Mouse (Mus musculus): ENCODE measurements around the gene Dctn3.
"Not testable (repeated sequence)": the region's sequence is repeated elsewhere in the genome, so short reads cannot be mapped to it uniquely, and the experiment has no call there.

The Dctn3 gene

DNA sequence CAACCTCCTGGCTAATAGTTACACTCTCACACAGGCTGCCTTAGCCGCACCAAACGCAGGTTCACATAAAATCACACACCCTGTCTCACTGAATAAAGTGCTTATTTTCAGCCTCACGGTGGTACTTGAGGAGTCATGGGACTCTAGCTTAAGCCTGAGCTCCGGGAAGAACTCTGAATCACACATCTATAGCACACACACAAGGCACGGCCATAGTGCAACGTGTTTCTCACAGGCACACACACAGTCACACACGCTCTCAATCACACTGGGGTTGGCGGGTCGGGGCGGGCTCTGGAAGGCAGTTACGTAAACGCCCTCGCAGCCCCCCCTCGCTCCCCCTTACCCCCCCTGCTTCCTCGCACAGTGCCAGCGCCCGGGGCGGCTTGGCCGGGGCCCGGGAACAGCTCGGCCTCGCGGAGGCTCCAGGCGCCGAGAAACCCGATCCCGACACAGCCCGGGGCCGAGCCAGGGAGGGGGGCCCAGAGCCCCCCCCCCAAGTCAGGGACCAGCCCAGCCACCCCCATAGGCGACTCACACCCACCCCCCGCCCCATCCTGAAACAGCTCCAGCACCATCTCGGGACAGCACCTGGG, 24.5 kb downstream of the Dctn3 start:
- DNase-seq (ENCODE audit: low spot score), result not testable (repeated sequence)

DNA sequence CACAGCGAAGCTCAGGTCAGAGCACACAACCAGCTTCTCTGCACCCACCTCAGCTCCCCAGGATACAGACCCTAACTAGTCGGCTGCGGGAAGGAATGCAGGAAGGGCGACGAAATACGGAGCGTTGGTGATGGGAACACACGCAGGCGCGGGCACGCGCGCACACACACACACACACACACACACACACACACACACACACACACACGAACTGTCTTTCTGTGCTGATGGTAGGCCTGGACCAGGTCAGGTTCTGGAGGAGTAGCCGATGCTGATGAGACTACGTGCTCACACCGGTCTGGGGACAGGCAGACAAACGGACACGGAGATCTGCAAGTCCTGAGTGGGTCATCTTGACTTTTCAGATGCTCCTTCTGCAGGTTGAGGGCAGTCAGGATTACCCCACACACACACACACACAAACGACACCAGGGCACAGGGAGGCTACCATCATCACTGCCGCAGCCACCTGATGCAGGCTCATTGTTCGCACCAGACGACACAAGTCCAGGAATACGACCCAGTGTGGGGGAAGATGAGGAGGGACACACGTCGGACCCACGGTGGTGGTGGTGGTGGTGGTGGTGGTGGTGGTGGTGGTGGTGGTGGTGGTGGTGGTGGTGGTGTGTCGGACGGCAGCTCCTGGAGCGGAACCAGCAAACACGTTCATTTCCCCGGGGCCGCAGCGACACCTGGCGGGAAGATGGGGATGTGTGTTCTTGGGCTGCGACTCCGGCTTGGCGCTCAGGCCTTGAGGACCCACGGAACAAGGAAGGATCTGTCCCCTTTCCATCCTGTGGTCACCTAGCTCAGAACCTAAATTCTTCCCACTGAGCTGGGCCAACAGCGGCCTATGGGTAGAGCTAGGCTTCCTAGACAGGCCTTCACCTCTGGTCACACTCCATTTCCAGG, 25.8 kb downstream of the Dctn3 start, which contains the start of gene Cntfr:
Gene Cntfr (minus strand): TSS at position 160 of the 912 bp plus-strand sequence.
- peak; percentile 81 for DNase-seq (ENCODE audit: low spot score)

DNA sequence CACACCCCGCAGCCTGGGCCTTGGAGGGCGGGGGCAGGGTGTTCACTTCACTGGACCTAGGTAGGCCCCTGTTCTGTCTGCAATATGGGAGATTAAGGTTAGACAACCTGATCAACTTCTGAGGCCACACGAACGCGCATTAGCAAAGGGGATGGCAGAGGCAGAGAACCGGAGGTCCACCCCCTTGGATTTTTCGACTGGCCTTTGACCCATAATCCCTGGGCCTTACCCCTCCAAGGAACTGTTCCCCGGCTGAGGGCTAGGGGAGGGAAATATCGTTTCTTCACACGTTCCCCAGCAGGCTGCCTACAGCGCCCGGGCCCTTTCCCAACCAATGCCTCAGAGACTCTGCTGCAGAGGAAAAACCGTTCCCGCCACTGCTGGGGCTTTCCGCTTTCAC, 26.5 kb downstream of the Dctn3 start:
- DNase-seq (ENCODE audit: low spot score), result peak; percentile 39

DNA sequence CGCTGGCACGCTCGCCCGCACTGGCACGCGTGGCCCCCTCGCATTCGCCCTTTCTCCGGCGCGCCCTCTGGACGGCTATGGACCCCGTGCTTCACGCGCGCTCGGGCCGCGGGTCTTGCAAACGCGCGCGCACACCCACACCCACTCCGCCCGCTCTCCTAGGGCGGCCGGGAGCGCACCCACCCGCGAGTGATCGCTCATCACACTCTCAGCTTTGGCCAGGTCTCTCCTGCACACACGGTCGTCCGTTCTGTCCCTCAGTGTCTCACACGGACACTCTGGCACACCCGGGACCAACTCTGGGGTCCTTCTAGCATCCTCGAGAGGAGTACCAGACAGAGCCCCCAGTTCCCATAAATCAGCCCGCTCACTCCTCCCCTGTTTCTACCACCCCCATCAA, 27.2 kb downstream of the Dctn3 start:
- not testable (repeated sequence) for DNase-seq (ENCODE audit: low spot score)

DNA sequence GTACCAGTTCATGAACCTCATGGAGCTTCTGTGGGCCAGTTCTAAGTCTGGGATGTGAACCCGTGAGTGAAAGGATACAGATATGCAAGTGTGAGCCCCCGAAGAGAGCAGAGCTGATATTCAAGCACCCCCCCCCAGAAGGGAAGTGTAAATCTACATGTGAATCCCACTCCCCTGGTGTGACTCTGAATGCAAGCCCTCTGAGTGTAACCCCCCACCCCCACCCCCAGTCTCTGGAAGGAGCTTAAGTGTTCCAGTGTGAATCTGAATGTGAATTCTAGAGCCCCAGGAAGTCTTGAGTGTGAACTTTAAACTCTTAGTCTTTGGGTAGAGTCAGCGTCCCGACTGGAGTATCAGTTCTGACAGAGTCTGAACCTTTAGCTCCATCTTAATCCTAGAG, 29.5 kb downstream of the Dctn3 start:
- not testable (repeated sequence) for DNase-seq (ENCODE audit: low spot score)

DNA sequence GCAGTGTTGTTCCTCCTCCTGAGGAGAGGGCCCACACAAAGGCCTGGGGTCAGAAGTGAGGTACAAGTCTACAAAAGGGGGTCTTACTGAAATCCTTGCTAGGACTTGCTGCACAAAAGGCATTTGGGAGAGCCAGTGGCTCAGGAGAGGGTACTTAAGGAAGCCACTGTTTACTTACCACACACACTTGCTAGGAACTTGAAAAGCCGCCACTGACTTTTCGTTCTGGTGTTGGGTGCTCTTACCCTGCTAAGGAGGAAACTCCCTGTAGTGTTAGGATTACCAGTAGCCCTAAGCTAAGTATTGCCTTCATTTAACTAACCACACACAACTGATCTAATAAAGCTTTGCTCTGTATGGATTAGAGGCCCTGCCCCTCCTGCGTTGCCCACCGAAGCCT, 33.0 kb downstream of the Dctn3 start:
- DNase-seq (ENCODE audit: low spot score), result not testable (repeated sequence)

DNA sequence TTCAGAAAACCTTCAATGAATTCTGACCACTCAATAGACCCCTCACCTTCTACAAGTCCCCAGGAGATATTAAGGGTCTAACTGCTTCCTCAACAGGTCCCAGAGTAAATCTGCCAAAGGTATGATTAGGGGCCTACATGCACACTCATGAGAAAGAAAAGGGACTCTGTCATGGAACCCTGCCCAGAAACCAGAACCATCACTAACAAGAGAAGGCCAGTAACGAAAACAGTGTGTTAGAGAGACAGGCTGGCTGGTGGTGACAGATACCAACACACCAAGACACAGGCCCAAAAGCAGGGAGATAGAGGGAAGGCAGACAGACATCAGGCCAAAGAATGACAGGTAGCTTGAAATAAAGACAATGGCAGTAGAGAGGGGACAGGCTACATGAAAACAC, 34.4 kb downstream of the Dctn3 start:
- not testable (repeated sequence) for DNase-seq (ENCODE audit: low spot score)

DNA sequence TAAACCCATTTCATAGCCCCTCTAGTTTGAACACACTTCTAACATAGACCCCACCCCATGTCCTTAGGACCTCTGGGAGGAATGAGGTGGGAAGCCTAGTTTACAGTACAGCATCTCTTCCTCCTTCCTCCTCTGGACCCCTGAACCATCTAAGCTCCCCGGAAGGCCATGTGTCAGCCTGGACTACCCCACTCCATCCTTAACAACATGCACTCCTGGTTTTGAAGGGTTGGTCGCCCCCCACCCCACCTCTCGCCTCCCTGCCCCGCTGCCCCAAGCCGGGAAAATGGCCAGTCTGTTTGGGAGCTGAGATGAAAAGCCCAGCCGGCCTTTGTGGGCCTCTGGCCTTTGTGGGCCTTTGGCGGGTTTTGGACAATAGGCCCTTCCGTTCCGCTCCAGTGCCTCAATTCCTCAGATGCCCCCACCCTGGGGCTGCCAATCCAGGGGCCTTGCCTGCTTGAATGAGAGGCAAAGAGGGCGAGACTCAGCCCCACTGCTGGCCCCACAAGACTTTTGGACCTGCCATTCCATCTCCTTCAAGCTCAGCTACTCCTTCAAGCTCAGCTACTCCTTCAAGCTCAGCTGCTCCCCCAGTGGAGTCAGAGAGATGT, 37.0 kb downstream of the Dctn3 start:
- DNase-seq (ENCODE audit: low spot score), result peak; percentile 73

DNA sequence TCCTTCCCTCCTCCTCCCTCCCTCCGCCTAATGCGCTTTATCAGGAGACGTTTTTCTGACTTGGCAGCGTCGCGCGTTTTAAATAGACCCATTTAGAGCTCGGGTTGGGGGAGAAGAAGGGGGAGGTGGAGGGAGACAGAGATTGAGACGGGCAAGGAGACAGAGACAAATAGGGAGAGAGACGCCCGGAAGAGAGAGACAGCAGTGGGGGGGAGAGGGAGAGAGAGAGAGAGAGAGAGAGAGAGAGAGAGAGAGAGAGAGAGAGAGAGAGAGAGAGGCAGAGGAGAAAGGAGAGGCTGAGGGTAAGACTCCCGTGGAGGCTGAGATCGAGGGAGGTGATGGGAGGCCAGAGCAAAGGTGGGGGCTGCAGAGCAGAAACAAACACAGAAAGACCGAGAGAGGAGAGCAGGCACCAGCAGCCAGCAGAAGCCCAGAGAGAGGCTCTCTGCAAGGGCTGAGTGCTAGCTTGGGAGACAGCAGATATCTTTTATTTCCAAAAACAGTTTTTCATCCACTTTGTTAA, 38.0 kb downstream of the Dctn3 start:
- not testable (repeated sequence) for DNase-seq (ENCODE audit: low spot score)

DNA sequence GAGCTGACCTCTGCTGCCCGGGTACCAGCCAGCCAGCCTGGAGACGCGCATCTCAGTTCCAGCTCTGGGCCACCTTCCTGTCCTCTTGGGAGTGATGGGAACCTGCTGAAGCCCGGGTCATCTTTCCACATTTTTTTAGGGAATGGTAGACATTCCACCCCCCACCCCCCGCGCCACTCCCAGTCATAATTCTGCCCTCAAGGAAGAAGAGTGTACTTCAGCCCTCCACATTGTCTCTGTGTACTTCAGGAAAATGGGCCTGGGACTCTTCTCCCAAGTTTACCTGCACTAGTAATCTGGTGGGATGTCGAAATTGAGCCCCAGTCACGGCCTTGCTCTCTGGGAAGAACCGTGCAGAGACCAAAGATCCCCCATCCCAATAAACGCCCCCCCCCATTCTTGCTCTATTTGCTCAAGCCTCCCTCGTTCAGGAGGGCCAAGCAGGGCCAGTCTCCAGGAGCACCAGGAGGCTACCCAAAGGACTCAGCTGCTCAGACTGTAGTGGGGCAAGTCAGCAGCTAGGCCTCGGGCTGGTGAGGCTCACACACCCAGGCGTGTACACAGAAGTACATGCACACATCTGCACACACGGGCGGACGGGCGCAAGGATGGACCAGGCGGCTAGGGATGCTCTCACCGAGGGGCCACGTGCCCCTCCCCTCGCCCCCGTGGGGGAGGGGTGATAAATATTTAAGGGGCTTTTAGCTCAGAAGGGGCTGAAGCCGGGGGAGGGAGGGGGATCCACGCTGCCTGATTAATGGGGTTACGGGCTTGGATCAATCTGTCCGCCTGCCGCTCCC, 38.6 kb downstream of the Dctn3 start:
- peak; percentile 69 for DNase-seq (ENCODE audit: low spot score)

DNA sequence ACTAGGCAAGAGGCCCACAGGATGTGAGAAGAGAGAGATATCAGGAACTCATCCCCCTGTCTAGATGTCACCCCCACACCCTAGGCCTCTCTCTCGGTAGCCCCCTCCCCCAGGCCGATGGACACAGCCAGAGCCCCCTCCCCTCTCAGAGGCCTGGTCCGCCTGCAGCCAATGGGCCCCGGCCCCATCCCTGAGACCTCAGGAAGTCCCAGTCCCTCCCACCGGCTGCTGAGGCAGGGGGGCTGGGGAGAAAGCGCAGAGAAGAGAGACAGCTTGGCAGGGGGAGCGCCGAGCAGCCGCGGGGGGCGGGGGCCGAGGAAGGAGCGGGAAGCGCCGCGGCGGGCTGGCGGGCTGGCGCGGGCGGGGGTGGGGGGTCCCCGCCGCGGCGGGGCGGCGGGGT, 39.7 kb downstream of the Dctn3 start:
- not testable (repeated sequence) for DNase-seq (ENCODE audit: low spot score)

DNA sequence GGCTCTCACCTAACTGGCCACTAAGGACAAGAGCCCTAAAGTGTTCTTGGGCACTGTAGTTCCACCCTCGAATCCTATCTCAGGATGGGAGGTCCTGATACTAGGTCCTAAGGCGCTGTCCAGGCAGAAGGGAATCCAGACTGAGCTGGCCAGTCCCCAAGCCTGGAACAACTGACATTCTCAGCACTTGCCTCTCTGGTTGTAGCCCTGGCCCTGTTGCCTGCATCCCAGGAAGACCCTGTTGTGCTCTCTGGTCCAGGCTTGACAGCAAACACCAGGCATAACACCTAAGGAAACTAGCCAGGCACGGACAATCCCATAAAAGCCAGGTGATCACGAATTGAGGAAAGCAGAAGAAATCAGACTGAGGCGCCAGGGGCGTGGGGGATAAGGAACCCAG, 40.2 kb downstream of the Dctn3 start:
- DNase-seq (ENCODE audit: low spot score), result no peak

DNA sequence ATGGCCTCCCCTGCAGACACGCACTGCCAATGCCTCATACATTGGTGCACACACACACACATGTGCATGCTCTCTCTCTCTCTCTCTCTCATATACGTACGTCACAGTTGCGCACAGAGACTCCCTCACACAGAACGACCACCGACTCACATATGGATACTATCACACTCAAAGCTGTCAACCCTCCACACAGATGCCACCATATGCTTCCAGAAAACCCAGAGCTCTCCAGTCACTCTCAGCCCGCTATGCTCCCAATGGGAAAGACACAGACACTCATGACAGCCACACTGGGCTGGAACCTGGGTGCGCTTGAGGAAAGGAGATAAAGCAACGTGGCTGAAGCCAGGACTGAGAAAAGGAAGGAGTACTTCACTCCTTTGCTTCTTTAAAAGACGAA, 41.0 kb downstream of the Dctn3 start:
- no peak for DNase-seq (ENCODE audit: low spot score)

DNA sequence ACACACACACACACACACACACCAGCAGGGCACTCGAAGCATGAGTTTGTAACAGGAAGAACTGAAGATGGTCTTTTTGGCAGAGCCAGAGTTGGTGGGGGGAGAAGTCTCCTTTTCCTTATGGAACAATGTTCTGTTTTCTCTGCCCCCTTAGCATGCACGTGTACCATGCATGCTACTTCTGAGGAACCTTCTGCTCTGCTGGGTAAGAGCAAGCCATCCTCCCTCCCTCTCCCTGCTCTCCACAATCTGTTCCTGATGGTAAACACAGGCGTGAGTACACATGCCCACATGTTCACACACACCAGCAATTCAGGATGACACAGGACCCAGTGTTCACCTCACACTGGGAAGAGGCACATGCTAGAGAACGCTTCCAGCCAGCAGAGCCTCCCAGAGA, 41.8 kb downstream of the Dctn3 start:
- no peak for DNase-seq (ENCODE audit: low spot score)

DNA sequence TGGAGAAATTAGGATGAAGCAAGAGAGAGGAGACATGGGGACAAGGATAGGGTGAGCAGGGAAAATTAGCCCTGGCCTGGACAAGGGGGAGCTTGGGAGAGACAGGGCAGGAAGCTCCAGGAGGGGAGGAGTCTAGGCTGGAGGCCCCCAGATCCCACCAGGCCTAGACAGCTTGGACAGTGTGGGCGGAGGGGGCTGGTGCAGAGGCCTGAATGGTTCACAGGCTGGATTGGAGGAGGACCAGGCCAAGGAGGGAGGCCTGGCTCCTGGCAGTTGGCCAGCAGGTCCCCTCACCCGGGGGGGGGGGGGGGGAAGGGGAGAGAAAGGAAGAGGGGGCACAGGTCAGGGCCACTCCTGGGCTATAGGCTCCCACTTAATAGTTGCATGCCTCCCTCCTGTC, 43.7 kb downstream of the Dctn3 start:
- DNase-seq (ENCODE audit: low spot score), result no peak

DNA sequence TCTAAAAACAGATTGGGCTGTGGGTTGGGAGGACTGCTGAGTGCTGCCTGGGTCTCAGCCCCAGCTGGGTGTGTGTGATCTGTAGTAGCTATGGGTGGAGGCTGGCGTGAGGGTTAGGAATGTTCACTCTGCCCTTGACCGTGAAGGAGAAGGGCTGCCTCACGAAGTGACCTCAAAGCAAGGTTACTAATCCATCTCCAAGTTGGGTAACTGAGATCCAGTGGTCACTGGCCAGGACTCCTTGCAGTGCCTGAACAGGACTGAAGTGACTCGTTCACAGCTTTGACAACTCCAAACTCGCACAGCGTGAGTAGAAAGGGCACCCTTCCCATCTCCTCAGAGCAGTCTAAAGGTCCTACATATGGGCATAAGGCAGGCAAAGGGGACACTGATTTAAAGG, 44.1 kb downstream of the Dctn3 start:
- DNase-seq (ENCODE audit: low spot score), result no peak

DNA sequence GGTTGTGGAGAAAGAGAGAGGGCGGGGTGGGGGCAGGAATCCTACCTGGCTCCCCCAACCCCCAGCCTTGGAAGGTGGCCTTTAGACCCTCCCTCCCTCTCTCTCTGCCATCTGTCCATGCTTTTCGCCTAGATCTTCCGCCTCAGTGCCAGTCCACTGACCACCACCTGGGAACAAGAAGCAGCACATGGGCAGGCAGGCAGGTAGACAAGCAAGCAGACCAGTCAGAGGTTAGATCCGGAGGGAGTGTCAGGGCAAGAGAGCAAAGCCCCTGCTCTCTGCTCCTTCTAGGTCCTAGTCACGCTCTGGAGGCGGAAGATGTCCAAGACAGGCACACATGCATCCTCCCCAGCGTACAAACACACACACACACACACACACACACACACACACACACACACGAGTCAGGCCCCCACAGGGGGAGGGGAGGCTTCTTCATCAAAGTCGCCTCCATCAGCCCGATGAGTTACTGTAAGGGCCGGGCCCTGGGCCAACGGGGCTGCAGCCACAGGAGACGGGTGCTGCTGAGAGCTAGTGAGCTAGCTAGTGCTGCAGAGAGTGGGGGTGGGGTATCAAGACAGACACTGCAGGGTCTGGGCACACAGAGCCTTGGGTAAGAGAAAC, 45.9 kb downstream of the Dctn3 start:
- DNase-seq (ENCODE audit: low spot score), result no peak

DNA sequence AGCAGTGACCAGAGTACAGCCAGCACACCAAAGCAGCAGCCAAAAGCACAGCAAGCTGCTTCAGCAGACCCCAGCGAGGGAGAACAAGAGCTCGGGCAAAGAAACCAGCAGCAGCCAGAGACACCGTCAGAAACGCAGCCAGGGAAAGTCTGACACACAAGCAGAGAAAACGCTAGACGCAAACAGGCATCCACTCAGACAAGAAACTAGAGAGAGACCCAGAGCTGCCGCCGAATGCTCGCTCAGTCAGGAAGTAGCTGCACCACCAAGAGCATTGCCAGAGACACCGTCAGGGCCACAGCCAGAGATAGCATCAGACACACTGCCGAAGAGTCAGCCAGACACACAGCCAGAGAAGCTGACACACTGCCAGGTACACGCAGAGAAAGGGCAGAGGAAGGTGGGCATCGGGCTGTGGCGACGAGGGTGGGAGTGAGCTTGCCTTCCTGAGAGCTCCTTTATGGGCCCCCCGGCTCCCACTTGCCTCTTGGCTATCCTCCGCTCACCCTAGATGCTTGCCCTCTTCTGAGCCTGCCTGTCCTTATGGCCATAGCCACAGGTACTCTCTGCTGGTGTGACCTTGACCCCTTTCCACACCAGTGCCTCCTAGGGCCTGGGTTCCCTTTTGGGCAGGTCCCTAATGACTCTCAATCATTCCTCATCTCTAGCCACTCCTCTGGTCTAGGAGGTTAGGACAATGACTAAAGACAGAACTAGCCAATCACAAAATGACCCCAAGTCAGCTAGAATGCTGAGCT, 46.5 kb downstream of the Dctn3 start:
- no peak for DNase-seq (ENCODE audit: low spot score)

DNA sequence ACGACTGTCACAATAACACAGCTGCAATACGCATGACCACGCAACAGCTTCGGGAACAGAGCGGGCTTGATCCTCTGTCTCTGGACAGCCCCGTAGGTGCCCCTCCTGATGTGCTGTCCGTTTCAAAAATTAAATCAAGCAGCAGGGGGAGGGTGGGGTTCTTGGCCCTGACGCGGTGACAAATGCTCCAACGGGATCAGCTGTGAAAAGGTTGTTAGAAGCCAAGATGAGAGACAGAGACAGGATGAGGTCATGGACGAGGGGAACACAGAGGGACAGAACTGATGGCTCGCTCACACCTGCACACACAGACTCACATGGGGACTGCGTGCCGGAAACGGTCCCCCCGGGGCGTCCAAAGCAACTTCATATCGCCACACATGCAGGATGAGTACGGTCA, 49.8 kb downstream of the Dctn3 start:
- DNase-seq (ENCODE audit: low spot score), result no peak

DNA sequence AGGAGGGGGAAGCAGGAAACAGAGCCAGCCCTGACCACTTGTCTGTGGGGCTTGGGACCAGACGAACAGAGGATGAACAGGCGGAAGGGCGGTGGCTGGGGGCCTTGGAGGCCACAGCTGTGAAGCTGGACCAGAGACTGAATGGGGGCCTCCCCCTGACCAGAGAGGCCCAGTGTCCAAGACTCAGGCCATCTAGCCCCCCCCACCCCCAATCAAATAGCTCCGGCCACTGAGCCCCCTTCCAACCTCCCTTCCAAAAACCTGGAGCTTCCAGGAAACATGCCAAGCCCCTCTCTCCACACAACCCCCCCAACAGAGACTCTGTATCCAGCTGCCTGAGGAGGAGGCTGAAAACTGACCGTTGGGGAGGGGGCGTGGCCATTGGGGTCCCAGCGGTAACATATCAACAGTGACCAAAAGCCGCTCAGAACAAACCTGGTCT, 50.4 kb downstream of the Dctn3 start:
- no peak for DNase-seq (ENCODE audit: low spot score)

Data from embryo, embryonic 10.5 days (tissue).